Mouse (Mus musculus): ENCODE data around the gene 4930519G04Rik.
"Not testable (repeated sequence)": the region's sequence is repeated elsewhere in the genome, so short reads cannot be mapped to it uniquely, and the experiment has no call there.

4930519G04Rik gene

DNA sequence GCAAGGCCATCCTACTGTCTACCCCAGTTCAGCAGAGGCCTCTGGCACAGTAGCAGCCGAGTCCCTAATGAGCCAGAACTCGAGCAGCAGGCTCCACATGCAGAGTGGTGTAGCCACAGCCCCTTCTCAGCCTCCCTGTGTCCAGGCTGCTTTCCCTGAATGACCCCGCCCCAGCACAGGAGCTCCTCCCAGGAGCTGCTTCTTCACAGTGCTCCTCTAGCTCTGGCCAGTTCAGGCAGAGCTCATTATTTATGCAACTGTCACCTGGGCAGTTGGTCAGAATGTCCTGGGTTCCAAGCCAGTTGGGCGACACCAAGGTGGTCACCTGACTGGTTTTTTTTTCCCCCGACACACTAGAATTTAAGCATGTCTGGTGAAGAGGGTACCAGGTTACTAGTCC, at the start of gene 4930519G04Rik:
Gene 4930519G04Rik, plus strand, starts transcription at position 301 of the 400 bp plus-strand sequence.
- not testable (repeated sequence) for DNase-seq

DNA sequence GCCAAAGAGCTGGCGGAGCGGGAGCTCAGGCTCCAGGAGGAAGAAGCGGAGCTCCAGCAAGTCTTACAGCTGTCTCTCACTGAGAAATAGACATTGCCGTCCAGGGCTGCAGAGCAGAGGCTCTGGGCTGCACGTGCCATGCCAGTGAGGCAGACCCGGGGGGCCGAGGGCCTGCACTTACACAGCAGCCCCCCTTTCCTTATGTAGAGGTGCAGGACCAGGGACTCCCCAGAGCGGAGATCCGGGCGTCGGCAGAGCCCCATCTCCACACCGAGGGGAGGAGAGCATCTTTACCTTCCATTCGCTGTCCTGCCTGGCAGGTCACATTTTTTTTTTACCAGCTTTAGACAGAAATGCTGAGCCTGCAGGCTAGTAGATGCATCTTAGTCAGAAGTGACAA, 49.1 kb upstream of the 4930519G04Rik start:
- no peak for DNase-seq

GRCm38 (mm10) chr5:114804958-114805357, 48.5 kb upstream of the 4930519G04Rik start:
- peak; percentile 64 for DNase-seq

DNA sequence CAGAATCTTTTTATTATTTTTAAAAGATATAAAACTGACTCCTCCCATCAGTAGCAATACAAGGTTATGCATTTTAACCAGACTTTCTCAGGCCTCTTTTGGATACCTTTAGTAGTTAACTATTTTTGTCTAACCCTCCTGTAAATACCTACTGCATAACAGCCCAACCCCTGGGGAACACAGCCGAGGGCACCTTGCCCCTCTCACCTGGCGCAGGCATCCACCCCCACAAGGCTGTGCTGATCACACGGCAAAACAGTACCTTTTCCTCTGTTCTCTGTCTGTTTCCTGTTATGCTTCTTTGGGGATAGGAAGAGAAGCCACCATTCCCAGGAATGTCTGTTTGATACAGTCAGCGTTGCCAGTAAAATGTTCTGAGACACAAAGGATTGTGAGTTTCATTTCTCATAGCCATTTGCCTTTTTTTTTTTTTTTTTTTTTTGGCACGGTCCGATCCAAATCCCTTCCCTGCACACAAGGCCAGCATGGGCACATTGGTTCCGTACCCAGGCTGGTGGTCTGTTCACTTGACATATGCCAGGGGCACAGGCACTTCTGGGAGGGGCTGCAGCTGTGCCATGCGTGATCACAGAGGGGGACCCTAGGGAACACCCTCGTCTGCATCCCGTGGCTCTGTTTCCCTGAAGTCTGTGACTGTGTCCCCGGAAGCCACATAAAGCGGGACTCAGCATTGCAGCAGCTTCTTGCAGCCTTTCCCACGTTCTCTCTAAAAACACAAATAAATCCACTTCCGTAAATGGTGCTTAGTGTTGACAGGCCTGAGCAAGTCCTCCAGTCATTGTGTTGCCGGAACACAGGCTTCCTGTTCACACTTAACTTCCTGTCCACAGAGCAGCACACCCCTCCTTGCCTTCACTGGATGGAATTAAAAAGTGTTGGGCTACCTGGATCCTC, 47.8 kb upstream of the 4930519G04Rik start:
- DNase-seq: no peak

GRCm38 (mm10) chr5:114806636-114807035, 46.8 kb upstream of the 4930519G04Rik start:
- no peak for DNase-seq

GRCm38 (mm10) chr5:114807063-114807462, 46.4 kb upstream of the 4930519G04Rik start:
- DNase-seq: no peak

DNA sequence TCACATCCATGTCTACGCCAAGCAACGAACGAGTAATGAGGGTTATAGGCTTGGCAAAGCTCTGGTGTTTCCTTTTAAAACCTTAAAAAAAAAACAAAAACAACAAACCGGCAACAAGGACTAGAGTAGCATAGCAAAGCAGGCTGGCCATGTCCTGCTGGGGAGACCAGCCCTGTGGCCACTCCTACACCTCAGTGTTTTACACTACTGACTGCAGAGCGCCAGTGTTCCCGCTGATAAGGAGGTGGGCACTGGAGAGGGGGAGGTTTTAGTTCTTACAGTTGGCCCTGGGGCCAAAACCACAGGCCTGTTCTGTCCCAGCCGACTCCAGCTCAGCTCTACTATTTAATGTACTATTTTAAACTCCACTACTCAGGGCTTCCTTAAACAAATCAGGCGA, 46.0 kb upstream of the 4930519G04Rik start:
- DNase-seq: no peak

DNA sequence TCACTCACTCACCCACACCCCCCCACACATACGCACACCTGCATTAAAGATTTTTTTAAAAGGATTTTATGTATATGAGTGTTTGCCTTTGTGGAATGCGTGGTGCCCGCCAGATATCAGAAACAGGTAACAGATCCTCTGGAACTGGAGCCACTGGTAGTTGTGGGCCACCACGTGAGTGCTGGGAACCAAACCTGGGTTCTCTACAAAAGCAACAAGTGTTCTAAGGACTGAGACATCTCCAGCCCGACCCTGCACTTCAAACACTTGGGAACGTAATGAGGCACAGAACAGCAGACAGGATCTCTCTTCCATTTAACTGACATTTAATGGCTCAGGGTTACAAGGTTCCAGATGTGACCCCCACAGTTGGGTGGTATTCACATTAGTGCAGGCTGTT, 45.6 kb upstream of the 4930519G04Rik start:
- DNase-seq: no peak

GRCm38 (mm10) chr5:114808385-114808784, 45.1 kb upstream of the 4930519G04Rik start:
- DNase-seq: no peak

DNA sequence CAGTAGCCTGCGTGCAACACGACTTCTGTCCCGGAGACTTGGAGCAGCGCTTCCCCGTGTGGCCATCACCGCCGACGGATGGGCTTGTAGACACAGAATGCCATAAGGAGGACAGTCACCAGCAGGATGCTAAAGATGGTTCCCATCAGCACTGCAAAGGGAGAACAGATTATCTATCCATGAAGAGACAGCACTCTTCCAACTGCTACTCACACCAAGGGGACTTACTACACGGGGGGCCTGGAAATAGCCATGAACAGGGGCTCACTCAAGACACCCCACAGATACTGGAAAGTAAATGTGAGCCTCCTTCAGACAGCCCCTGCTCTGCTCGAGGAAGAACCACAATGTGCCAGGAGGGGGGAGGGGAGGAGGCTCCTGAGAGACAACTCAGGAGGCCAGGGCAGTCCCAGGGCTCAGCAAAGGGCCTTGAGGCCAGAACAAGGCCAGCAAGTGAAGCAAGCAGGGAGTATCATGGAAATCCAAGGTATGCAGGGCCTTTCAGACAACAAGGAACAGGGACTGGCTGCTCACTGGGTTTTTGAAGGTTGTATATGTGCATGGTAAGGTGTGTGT, 44.2 kb upstream of the 4930519G04Rik start:
- DNase-seq: no peak

GRCm38 (mm10) chr5:114809826-114810225, 43.6 kb upstream of the 4930519G04Rik start:
- DNase-seq: no peak

GRCm38 (mm10) chr5:114813525-114814181, 39.8 kb upstream of the 4930519G04Rik start:
- DNase-seq: peak; percentile 92

GRCm38 (mm10) chr5:114816599-114816998, 36.9 kb upstream of the 4930519G04Rik start:
- no peak for DNase-seq

- DNase-seq: no peak
Observed at GRCm38 (mm10) chr5:114818124-114818523, 35.3 kb upstream of the 4930519G04Rik start.

GRCm38 (mm10) chr5:114822796-114823688, 30.4 kb upstream of the 4930519G04Rik start, which contains the start of gene 1500011B03Rik:
TSS of gene 1500011B03Rik (minus strand) at chr5:114823468.
- DNase-seq: peak; percentile 84

DNA sequence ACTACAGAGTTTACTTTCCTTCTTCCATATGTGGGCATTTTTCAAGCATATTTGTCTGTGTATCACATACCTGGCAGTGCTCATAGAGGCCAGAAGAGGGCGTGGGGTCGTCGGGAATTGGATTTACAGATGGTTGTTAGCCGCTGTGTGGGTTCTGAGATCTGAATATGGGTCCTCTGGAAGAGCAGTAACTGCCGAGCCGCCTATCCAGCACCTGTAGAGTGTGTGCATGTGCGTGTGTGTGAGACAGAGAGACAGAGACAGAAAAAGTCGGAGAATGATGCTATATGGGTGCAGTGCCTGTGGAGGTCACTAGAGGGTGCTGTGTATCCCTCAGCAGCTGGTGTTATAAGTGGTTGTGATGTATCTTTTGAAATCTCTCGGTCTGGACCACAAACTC, 29.3 kb upstream of the 4930519G04Rik start:
- DNase-seq: peak; percentile 47

- peak; percentile 59 for DNase-seq
Observed at GRCm38 (mm10) chr5:114825978-114826691, 27.3 kb upstream of the 4930519G04Rik start.

DNA sequence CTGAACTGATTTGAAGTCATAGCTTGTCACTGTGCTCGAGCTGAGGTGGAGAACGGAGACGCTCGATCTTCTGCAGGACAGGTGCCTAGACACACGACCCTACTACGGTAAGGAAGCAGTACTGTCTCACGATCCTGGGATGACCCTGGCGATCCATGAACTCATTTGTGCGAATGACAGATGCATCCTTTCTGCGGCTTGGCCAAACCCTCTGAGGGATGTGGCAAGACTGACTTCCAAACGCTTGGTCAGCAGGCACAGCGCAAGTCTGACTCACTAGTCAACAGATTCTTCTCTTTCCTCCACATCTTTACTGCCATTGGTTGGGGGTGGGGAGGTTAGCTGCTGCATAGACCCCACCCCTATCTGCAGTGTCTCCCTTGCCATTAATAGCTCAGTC, 26.0 kb upstream of the 4930519G04Rik start:
- DNase-seq: no peak

GRCm38 (mm10) chr5:114829740-114830139, 23.7 kb upstream of the 4930519G04Rik start:
- DNase-seq: no peak

GRCm38 (mm10) chr5:114836886-114837285, 16.6 kb upstream of the 4930519G04Rik start:
- DNase-seq: no peak

- DNase-seq: not testable (repeated sequence)
Observed at GRCm38 (mm10) chr5:114840481-114840880, 13.0 kb upstream of the 4930519G04Rik start.

DNA sequence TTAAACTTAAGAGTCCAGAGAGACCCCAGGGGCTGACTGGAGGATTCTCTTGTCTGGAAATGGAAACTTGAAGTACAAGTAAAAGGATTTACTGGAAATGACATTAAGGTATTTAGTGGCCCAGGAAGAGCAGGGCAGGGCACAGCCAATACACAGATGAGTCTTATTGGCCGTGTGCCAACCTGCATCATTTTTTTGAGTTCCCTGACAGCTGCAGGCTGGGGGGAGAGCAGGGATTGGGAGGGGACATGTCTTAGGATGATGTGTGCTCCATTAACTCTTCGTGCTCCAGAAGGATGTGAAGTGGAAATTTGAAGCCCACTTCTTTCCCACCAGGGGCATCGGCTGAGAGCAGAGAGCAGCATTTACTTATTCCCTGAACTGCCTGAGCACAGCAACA, 11.3 kb upstream of the 4930519G04Rik start:
- not testable (repeated sequence) for DNase-seq
